Mouse (Mus musculus): ENCODE results near the gene Ralgps1.

DNA sequence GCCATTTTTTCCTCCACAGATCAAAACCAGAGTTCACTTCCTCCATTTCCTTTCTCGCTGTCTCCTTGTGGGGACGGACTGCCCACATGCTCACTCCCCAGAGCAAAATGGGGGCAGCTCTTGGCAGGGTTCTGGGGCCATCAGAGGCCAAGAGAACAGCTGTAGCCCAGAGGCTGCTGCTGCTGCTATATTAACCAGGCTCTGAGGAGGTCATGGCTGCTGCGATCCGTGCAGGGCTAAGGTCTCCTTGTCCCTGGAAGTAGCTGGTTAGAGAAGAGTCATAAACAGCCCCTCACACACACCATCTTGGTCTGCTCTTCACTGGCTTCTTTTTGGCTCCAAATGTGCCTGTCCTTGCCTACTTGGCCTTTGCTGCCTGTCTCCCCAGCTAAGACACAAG is 206.1 kb downstream of the Ralgps1 start:
- TF ChIP-seq CTCF (IDR thresholded peaks at IDR 0.05; ENCODE audit: borderline replicate concordance, insufficient read depth, low read depth, low read length) (no peak), POLR2A (IDR thresholded peaks at IDR 0.05; ENCODE audit: borderline replicate concordance, insufficient read depth, low read length) (no peak)

Measured in cerebellum, adult 2 months (tissue).